Mouse (Mus musculus) CD4-positive, CD25-positive, alpha-beta regulatory T cell, adult 2 months (primary cell): ENCODE measurements around the gene Rundc1.
"Not testable (repeated sequence)": the region's sequence is repeated elsewhere in the genome, so short reads cannot be mapped to it uniquely, and the experiment has no call there.

ENCODE experiments used
- DNase-seq: peaks from one replicate; pipeline ENCODE4 v3.0.0-alpha.2; 2012; ENCODE audit warnings: low read depth, low spot score

The Rundc1 gene

DNA sequence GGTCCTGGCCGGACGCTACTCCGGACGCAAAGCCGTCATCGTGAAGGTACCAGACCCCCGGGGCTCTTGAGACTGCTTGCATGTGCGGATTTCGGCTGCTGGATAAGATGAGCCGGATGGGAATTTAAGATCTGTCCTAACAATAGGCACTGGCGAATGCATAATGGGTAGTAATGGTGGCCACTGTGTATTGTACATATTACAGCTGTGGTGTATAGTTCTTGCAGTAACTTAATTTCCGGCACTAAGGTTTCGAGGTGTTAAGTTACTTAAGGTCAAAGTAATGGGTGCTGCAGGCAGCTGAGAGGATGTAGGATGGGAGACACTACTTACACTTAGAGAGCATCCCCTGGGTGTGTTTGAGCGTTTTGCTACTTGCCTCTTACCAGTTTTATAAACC, 17.9 kb downstream of the Rundc1 start:
- no peak for DNase-seq

DNA sequence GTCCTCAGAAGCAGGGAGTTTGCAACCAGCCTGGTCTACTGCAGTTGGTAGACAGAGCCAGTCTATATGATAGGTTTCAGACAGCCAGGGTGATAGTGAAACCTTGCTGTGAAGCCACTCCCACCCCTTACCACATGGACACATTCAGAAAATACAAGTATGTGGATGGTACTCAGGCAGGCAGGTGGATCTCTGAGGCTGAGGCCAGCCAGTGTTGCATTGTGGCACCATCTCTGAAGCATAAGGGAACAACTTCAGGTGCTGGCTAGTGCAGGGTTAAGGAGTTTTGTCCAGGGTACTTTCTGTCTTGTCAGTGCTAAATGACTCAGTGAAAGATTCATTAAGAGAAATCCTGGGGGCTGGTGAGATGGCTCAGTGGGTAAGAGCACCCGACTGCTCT, 21.4 kb downstream of the Rundc1 start:
- DNase-seq: peak; percentile 22

DNA sequence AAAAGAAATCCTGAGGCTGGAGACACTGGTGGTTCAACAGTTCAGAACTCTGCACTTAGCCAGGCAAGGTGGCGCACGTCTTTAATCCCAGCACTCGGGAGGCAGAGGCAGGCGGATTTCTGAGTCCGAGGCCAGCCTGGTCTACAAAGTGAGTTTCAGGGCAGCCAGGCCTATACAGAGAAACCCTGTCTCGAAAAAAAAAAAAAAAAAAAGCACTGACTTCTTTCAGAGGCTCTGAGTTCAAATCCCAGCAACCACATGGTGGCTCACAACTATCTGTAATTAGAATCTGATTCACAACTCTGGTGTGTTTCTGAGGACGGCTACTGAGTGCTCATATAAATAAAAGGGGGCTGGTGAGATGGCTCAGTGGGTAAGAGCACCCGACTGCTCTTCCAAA, 22.0 kb downstream of the Rundc1 start:
- DNase-seq: not testable (repeated sequence)

DNA sequence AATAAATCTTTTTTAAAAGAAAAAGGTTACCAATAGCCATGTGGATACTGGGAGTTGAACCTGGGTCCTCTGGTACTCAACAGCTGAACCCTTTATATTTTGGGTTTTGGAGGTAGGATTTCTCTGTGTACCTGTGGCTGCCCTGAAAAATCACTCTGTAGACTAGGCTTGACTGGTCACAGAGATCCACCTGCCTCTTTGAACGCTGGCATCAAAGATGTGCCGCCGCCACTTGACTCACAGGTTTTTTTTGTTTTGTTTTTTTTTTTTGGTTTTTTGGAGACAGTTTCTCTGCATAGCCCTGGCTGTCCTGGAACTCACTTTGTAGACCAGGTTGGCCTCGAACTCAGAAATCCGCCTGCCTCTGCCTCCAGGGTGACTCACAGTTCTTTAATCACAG, 22.9 kb downstream of the Rundc1 start:
- peak; percentile 34 for DNase-seq

DNA sequence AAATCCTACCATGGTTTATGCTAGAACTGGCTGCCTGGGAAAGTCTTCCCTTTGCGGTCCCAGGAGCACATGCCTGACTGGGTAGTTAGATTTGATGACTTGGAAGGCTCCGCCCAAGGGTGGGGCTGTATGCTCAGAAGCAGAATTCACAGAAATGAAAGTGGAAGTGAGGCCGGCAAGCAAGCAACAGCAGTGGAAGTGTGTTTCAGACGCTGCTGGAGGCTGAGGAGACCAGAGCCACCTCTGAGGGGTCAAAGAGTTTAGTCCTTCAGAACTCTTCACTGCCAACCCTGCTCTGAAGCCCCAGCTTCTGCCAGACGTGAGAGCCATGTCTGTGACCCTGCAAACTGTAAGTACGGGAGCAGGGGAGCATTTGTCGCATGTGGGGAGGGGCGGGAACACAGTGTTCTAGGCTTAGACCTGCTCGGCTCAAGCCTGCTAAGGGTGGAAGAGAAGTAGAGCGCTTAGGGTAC, 23.4 kb downstream of the Rundc1 start, which contains the start of gene Ifi35:
TSS of gene Ifi35 (plus strand) at position 134 of the 473 bp plus-strand sequence.
- peak; percentile 90 for DNase-seq

DNA sequence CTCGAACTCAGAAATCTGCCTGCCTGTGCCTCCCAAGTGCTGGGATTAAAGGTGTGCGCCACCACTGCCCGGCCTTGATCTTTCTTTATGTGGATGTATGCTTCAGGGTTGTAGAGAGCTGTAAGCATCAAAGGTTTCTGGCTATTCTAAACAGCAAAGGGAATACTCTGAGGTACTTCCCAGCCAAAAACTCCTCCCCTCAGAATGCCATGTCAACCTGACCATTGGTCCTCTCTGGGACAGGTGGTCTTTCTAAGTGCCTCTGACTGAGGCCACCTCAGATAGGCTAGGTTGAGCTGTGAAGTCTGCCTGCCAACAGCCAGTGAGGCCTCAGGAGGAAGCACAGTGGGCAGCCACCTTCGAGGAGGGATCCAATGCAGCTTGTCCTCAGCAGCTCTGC, 24.0 kb downstream of the Rundc1 start:
- peak; percentile 34 for DNase-seq

DNA sequence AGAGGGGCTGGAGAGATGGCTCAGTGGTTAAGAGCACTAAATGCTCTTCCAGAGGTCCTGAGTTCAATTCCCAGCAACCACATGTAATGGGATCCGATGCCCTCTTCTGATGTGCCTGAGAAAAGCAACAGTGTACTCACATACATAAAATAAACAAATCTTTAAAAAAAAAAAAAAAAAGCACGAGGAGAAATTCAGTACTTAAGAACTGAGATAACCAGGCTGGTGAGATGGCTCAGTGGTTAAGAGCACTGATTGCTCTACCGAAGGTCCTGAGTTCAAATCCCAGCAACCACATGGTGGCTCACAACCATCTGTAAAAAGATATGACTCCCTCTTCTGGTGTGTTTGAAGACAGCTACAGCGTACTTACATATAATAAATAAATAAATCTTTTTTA, 24.7 kb downstream of the Rundc1 start:
- DNase-seq: not testable (repeated sequence)

DNA sequence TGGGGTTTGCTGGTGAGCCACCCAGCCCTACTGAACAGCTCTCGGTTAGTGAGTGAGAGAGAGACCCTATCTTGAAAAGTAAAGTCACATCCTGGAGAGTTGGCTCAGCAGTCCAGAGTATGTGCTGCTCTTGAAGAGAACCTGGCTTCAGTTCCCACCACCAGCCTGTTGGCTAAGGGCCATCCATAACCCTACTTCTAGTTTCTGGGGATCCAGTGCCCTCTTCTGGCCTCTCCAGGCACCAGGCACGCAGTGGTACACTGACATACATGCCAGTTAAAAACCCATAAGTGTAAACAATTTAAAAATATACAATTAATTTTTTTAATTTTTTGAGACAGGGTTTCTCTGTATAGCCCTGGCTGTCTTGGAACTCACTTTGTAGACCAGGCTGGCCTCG, 25.5 kb downstream of the Rundc1 start:
- peak; percentile 62 for DNase-seq

DNA sequence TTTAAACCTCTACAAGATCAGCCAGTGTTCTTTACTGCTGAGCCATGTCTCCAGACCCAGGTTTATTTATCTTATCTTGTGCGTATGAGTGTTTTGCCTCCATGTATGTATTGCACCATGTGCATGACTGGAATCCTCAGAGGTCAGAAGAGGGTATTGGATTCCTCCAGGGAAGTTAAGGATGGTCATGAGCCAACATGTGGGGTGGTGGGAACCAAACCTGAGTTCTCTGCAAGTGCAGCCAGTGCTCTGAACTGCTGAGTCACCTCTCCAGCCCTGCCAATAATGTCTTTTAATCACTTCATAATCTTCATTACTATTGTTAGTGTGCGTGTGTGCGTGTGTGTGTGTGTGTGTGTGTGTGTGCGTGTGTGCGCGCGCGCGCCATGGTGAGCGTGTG, 26.7 kb downstream of the Rundc1 start:
- DNase-seq: no peak

DNA sequence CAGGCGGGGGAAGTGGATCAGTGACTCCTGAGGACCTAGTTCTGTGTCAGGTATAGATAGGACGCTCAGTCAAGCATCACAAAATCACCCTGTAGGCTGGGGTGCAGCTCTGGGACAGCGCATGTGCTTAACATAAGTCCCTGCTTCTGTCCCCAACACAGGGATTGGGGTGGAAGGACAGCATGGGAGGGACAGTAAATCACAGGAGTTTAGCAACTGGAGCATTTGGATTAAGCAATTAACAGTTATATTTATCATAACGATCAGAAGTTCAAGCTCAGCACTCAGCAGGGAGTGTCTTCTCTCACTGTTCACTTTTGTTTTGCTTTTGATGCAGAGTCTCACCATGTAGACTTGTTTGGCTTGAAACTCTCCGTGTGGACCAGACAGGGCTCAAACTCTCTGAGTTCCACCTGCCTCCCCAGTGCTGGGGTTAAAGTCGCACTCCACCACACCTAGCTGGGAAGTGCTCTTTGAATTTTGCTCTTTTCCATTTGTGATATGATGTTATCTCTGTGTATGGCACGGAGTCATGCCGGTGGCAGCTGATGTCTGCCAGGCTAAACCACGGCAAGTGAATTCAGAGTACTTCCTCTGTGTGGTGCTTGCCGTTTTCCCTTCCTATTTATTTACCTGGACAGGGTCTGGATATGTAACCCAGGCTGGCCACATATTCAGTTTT, 27.3 kb downstream of the Rundc1 start:
- no peak for DNase-seq

DNA sequence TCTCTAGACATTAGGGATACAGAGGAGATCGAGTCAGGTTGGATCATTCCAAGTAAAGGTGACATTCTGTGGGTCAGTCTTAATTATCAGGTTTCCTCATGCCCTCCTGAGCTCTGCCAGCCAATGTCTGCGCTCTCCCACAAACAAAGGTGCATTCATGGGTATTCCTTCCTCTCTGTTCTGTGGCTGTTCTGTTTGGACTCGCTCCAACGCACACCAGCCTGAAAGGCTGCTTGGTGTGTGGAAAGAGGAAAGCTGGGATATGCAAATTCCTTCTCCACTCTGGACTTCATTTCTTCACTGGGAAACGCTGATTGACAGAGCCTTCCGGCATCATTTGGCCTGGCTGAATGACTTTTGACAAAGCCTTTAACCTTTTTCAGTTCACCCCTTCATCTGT, 29.8 kb downstream of the Rundc1 start:
- no peak for DNase-seq

DNA sequence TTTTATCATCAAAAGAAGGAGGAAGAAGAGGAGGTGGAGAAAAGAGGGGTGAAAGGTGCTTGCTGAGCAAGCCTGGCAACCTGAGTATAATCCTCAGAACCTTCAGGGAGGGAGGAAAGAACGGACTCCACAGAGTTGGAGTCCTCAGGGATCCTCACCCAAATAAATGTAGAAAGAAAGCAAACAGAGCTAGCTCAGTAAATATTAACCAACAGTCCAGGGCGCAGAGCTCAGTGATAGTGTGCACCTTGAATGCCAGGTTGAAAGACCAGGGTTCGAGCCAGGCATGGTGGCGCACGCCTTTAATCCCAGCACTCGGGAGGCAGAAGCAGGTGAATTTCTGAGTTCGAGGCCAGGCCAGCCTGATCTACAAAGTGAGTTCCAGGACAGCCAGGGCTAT, 30.7 kb downstream of the Rundc1 start:
- no peak for DNase-seq

DNA sequence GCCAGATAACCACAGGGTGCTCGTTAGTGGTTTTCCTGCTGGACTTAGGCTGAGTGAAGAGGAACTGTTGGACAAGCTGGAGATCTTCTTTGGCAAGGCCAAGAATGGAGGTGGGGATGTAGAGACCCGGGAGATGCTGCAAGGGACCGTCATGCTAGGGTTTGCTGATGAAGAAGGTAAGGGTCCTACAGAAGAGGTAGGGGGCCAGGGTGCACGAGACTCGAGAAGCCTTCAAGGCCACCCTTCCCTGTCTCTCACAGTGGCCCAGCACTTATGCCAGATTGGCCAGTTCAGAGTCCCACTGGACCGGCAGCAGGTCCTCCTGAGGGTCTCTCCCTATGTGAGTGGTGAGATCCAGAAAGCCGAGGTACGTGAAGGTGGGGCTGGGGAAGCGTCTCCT, 32.7 kb downstream of the Rundc1 start:
- DNase-seq: no peak

DNA sequence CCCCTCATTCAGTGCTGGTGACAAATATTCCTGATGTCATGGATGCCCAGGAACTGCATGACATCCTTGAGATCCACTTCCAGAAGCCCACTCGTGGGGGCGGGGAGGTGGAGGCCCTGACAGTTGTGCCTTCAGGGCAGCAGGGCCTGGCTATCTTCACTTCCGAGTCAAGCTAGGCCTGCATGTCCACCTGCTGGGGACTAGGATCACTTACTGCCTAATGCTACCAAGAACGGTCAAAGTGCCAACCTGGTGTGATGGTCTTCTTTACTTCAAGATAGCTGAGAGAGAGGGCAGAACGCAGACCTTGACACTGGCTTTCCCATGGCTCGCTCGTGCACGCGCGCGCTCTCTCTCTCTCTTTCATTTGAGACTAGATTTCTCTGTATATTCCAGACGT, 33.3 kb downstream of the Rundc1 start:
- no peak for DNase-seq

DNA sequence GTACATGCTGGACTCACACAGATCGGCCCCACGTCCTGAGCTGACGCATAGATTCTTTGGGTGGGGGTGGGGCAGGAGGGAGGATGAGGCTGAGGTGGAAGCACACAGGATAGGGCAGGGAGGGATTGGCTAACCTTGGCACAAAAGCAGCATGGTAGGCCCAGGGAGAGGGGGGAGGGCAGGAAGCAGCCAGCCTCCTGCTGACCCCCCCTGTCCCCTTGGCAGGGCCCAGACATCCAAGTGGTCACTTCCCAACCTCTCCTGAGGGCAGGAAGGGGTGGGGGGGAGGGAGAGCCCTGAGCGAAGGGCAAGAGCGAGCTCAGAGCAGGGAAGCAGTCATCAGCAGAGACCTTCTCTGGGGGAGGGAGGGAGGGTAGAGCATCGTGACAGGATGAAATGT, 34.8 kb downstream of the Rundc1 start:
- DNase-seq: no peak

DNA sequence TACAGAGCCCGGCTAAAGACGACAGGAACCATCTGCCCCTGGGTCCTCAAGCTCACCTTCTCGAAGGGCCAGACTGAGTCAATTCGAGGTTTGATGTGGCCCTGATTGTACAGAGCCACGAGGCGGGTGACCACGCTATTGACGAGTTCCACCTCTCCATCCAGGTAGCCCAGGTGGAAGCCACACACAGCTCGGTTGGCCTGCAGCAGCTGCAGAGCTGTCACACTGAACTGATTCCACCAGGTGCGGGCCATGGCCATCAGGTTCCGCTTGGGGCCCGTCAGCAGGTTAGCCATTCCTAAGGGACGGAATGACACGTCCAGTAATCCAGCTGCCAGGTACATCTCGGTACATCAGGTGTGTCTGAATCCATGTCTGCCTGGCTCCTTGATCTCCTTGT, 35.4 kb downstream of the Rundc1 start:
- no peak for DNase-seq

DNA sequence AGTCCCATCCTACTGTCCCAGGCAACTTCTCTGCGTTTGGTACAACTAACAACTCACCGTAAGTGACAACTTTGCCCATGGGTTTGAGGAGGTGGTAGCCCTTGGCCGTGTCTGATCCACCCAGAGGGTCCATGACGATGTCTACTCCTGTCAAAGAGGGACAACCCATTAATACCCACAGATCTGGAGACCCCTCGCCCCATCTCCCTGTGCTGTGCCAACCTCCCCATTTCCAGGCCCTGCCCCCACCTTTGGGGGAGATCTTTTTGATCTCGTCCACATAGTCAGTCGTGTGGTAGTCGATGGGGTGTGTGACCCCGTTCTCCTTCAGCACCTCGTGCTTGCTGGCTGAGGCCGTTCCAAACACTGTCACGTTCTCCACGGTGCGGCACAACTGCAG, 37.3 kb downstream of the Rundc1 start:
- no peak for DNase-seq

DNA sequence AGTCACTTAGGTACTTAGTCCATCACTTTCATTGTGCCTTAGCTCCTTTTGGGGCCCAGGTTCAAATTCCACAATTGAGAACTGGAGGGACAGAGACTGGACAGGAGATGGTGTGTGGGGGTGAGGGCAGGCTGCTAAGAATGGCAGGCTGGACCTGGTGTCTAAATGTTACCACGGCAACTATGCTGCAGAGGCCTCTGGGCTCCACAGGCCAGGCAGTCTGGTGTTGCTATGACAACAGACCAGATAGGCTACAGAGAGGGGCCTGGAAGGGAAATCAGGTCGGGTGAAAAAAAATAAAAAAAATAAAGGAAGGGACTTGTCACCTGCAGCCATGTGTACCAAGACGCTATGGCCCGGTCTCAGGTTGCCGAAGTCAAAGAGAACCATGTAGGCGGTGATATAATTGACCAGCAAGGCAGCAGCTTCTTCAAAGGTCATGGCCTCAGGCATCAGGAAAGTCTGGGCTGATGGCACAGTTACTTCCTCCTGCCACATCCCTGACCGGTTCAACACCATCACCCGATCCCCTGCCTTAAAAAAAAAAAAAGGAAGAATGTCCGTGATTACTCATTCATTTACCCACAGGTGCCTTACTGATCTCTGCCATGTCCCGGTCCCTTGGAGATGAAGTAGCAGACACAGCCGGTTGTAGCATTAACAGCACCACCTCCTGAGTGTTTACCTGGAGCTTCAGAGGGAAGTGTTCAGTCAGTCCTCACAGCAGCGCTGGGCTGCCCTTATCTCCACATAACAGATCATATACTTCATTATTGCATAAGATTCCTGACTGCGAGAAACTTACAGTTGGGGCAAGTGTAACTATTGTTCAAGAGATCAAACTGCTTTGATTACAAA, 37.9 kb downstream of the Rundc1 start:
- no peak for DNase-seq

DNA sequence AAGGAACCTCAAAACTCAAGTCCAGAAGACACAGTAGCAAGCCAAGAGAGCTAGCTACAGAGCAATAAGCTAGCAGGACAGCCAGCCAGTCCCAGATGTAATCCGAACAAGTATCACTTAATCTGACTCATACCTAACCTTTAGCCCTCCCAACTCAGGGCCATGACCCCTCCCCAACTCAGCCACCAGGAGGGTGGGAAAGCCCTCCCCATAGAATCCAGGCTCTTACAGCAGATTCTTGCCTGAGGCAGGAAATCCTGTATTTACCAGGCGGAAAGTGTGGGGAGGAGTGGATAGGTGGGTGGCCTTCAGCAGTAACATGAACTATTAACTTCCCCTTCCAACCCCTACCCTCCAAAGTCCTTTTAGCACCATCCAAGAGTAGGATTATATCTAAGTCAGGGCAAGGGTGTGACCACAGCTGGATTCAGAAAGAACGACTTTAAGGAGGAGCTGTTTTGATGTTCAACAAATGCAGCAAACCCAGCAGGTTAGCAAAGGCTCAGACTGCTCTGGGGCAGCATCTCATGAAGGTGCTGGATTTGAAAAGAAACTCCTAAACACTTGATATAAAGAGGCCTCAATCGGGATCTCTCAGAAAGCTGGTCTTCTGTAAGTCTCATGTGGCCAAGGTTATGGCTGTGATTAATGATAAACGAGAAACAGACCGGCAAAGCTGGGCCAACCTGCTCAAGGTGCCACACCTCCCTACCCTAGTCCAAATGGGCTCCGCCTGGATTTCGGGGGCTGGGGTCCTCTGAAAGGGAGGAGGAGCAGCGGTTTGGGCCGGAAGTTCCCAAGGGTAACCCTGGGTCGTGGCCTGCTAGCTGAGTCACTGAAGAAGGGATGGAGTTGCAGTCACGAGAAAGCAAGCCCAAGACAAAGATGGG, 39.6 kb downstream of the Rundc1 start, which contains the start of gene Rnd2:
TSS of gene Rnd2 (plus strand) at position 789 of the 890 bp plus-strand sequence.
- peak; percentile 20 for DNase-seq

DNA sequence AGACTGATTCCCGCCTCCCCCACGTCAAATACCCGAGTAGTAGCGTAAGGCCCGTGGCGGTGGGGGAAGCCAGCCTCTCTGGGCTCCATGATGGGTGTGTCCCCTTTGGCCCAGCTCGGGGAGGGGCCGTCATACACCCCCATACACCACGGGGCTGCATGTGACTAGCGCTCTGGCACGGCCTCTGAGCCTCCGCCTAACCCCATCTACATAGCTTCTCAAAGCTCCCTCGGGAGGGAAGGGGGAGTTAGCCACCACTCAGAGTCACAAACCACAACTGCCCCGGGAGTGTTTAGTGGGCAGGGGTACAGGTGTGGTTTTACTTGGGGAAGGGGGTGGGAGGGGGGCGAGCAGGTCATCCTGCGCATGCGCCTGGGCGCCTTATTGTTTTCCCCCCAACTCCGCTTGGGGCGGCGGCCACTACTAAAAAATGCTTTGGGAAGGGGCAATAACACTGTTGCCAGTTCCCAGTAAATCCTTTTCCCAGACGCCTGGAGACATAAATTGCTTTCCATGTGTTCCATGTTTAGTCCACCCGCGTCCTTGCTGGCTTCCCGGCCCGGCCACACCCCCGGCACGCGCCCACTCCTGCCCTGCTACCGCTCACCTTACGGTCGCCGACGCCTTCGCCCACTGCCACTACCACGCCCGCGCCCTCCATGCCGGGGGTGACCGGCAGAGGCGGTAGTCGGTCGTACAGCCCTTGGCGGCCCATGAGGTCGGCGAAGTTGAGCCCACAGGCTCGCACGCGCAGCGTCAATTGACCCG, 40.4 kb downstream of the Rundc1 start:
- peak; percentile 70 for DNase-seq
